Mouse (Mus musculus): ENCODE measurements around the gene Pomgnt2. TPM values are rescaled to one million over a fixed set of nuclear protein-coding genes. Genes with fewer than 3 reads are reported as not detected.

Gene Pomgnt2
- total RNA-seq, 2 experiments from 2014 or later: 7.8 to 8.7 TPM

GRCm38 (mm10) chr9:122014241-122014667 lies 17.3 kb upstream of the Pomgnt2 start:
- peak; percentile 63 to 85 for DNase-seq (ENCODE audit: low spot score in 2 of 2)

GRCm38 (mm10) chr9:122013629-122014028 lies 16.7 kb upstream of the Pomgnt2 start:
- no peak for DNase-seq (ENCODE audit: low spot score in 2 of 2)

- DNase-seq (ENCODE audit: low spot score in 2 of 2): no peak
Measured at GRCm38 (mm10) chr9:122012816-122013215, 15.9 kb upstream of the Pomgnt2 start.

- no peak for DNase-seq (ENCODE audit: low spot score in 2 of 2)
Measured at GRCm38 (mm10) chr9:122010751-122011150, 13.8 kb upstream of the Pomgnt2 start.

GRCm38 (mm10) chr9:122008876-122009275 lies 12.0 kb upstream of the Pomgnt2 start:
- no peak for DNase-seq (ENCODE audit: low spot score in 2 of 2)

GRCm38 (mm10) chr9:122006609-122007008 lies 9.7 kb upstream of the Pomgnt2 start:
- peak in 1 of 2 experiments; percentile 12 for DNase-seq (ENCODE audit: low spot score in 2 of 2)

GRCm38 (mm10) chr9:122006175-122006574 lies 9.3 kb upstream of the Pomgnt2 start:
- no peak for DNase-seq (ENCODE audit: low spot score in 2 of 2)

- no peak for DNase-seq (ENCODE audit: low spot score in 2 of 2)
Measured at GRCm38 (mm10) chr9:121997978-121998377, 1.1 kb upstream of the Pomgnt2 start.

GRCm38 (mm10) chr9:121995508-121996131 lies 1.3 kb downstream of the Pomgnt2 start:
- peak; percentile 68 to 83 for DNase-seq (ENCODE audit: low spot score in 2 of 2)

- DNase-seq (ENCODE audit: low spot score in 2 of 2): no peak
Measured at GRCm38 (mm10) chr9:121995077-121995476, 1.8 kb downstream of the Pomgnt2 start.

GRCm38 (mm10) chr9:121993047-121993446 lies 3.9 kb downstream of the Pomgnt2 start:
- DNase-seq (ENCODE audit: low spot score in 2 of 2): no peak

- no peak for DNase-seq (ENCODE audit: low spot score in 2 of 2)
Measured at GRCm38 (mm10) chr9:121991041-121991440, 5.9 kb downstream of the Pomgnt2 start.

GRCm38 (mm10) chr9:121989536-121989935 lies 7.4 kb downstream of the Pomgnt2 start:
- no peak for DNase-seq (ENCODE audit: low spot score in 2 of 2)

- no peak for DNase-seq (ENCODE audit: low spot score in 2 of 2)
Measured at GRCm38 (mm10) chr9:121988910-121989309, 8.0 kb downstream of the Pomgnt2 start.

GRCm38 (mm10) chr9:121984465-121985461 lies 12.1 kb downstream of the Pomgnt2 start:
- peak; percentile 50 to 60 for DNase-seq (ENCODE audit: low spot score in 2 of 2)

GRCm38 (mm10) chr9:121983504-121983903 lies 13.4 kb downstream of the Pomgnt2 start:
- DNase-seq (ENCODE audit: low spot score in 2 of 2): peak; percentile 73 to 81

GRCm38 (mm10) chr9:121982665-121983064 lies 14.2 kb downstream of the Pomgnt2 start:
- no peak for DNase-seq (ENCODE audit: low spot score in 2 of 2)

- DNase-seq (ENCODE audit: low spot score in 2 of 2): no peak
Measured at GRCm38 (mm10) chr9:121982214-121982613, 14.7 kb downstream of the Pomgnt2 start.

- no peak for DNase-seq (ENCODE audit: low spot score in 2 of 2)
Measured at GRCm38 (mm10) chr9:121981466-121982105, 15.3 kb downstream of the Pomgnt2 start.

GRCm38 (mm10) chr9:121981046-121981445 lies 15.9 kb downstream of the Pomgnt2 start:
- DNase-seq (ENCODE audit: low spot score in 2 of 2): no peak

- DNase-seq (ENCODE audit: low spot score in 2 of 2): no peak
Measured at GRCm38 (mm10) chr9:121975321-121975720, 21.6 kb downstream of the Pomgnt2 start.
